Mouse (Mus musculus) myocyte (in vitro differentiated cells): ENCODE data around the gene Ptprr. TPM values are rescaled to one million over a fixed set of nuclear protein-coding genes. Genes with fewer than 3 reads are reported as not detected.

ENCODE experiments used
- H3K27me3 ChIP-seq: one replicate; pipeline ENCODE4 v1.6.1; 2011; ENCODE audit not compliant: control insufficient read depth, insufficient read depth, insufficient read length
- H3K36me3 ChIP-seq: one replicate; pipeline ENCODE4 v1.6.1; 2011; ENCODE audit not compliant: control insufficient read depth, insufficient read depth
- H3K4me2 ChIP-seq: one replicate; pipeline ENCODE4 v1.6.1; 2011; ENCODE audit warnings: low read depth, control low read depth
- H3K4me3 ChIP-seq: one replicate; pipeline ENCODE4 v1.5.1; 2011; ENCODE audit warnings: mild to moderate bottlenecking, control low read depth, moderate library complexity
- H3K79me2 ChIP-seq: one replicate; pipeline ENCODE4 v1.6.1; 2011; ENCODE audit not compliant: control insufficient read depth, insufficient read depth
- H3ac ChIP-seq: one replicate; pipeline ENCODE4 v1.6.1; 2011; ENCODE audit not compliant: control insufficient read depth, insufficient read length
- CEBPB ChIP-seq: IDR thresholded peaks from 2 replicates; pipeline ENCODE4 v1.6.1; 2011; ENCODE audit warnings: mild to moderate bottlenecking, moderate library complexity; ENCODE audit not compliant: poor library complexity, insufficient read depth, severe bottlenecking
- E2F4 ChIP-seq: IDR thresholded peaks from one replicate; pipeline ENCODE4 v1.6.1; 2011; ENCODE audit warnings: mild to moderate bottlenecking, control low read depth, moderate library complexity; ENCODE audit not compliant: insufficient read depth
- MAX ChIP-seq: IDR thresholded peaks from one replicate; pipeline ENCODE4 v1.6.1; 2011; ENCODE audit warnings: low read depth, mild to moderate bottlenecking, control low read depth
- MYOD1 ChIP-seq, 3 experiments: IDR thresholded peaks; one replicate each; pipeline ENCODE4 v1.6.1; 2011; ENCODE audit warnings: control low read depth in 2 of 3, low read depth in 2 of 3, mild to moderate bottlenecking in 2 of 3, moderate library complexity in 1 of 3; ENCODE audit not compliant: insufficient read length in 2 of 3, control insufficient read depth in 1 of 3
- MYOG ChIP-seq, 3 experiments: IDR thresholded peaks; one replicate each; pipeline ENCODE4 v1.6.1; 2011; ENCODE audit warnings: control low read depth in 2 of 3, low read depth in 2 of 3, mild to moderate bottlenecking in 2 of 3; ENCODE audit not compliant: insufficient read length in 2 of 3, control insufficient read depth in 1 of 3, insufficient read depth in 1 of 3
- POLR2A ChIP-seq: IDR thresholded peaks from one replicate; pipeline ENCODE4 v1.6.1; 2011; ENCODE audit warnings: low read depth, mild to moderate bottlenecking, control low read depth, moderate library complexity; ENCODE audit not compliant: insufficient read length
- POLR2AphosphoS2 ChIP-seq: IDR thresholded peaks from one replicate; pipeline ENCODE4 v1.6.1; 2011; ENCODE audit warnings: low read depth, control low read depth; ENCODE audit not compliant: insufficient read length
- REST ChIP-seq: IDR thresholded peaks from one replicate; pipeline ENCODE4 v1.6.1; 2011; ENCODE audit warnings: mild to moderate bottlenecking, control low read depth, moderate library complexity; ENCODE audit not compliant: insufficient read depth, insufficient read length
- SRF ChIP-seq: IDR thresholded peaks from one replicate; pipeline ENCODE4 v1.6.1; 2011; ENCODE audit warnings: low read depth; ENCODE audit not compliant: control insufficient read depth, insufficient read length
- TCF12 ChIP-seq: IDR thresholded peaks from one replicate; pipeline ENCODE4 v1.6.1; 2011; ENCODE audit warnings: mild to moderate bottlenecking, control low read depth; ENCODE audit not compliant: poor library complexity, insufficient read depth, severe bottlenecking
- TCF3 ChIP-seq: IDR thresholded peaks from one replicate; pipeline ENCODE4 v1.6.1; 2011; ENCODE audit warnings: low read depth, control low read depth; ENCODE audit not compliant: insufficient read length
- USF1 ChIP-seq: IDR thresholded peaks from one replicate; pipeline ENCODE4 v1.6.1; 2011; ENCODE audit warnings: low read depth, mild to moderate bottlenecking, control low read depth, moderate library complexity
- polyA plus RNA-seq: library from polyadenylated mRNA; unstranded; fragments of >200 nt; fragmentation: generic; extraction: Trizol; gene quantifications from one replicate; pipeline ENCODE4 v1.2.1, GENCODE M21; 2012; ENCODE audit warnings: missing spikeins

Gene Ptprr
- polyA plus RNA-seq, 1 experiment: 0.11 TPM

GRCm38 (mm10) chr10:116271470-116271915, 253.5 kb downstream of the Ptprr start:
- Histone ChIP-seq H3K27me3 (no peaks in the 10 kb centered on the region), H3K79me2 (no peaks in the 10 kb centered on the region), H3K36me3 (no peaks in the 10 kb centered on the region), H3ac (no peak overlapping the region), H3K4me3 (no peak overlapping the region), H3K4me2 (no peak overlapping the region)
- no peak for TF ChIP-seq REST
- no peak for TF ChIP-seq USF1
- TF ChIP-seq CEBPB: no peak
- TF ChIP-seq E2F4: no peak
- TF ChIP-seq SRF: no peak
- no peak for TF ChIP-seq TCF3
- no peak for TF ChIP-seq MYOG (IDR thresholded peaks at IDR 0.05; ENCODE audit: control insufficient read depth in 1 of 3, insufficient read depth in 1 of 3, insufficient read length in 2 of 3, low read depth in 2 of 3)
- no peak for TF ChIP-seq POLR2A
- no peak for TF ChIP-seq MAX
- no peak for TF ChIP-seq MYOD1 (IDR thresholded peaks at IDR 0.05; ENCODE audit: control insufficient read depth in 1 of 3, insufficient read length in 2 of 3, low read depth in 2 of 3)
- no peak for TF ChIP-seq POLR2AphosphoS2
- TF ChIP-seq TCF12: no peak

GRCm38 (mm10) chr10:116272156-116272555, 254.1 kb downstream of the Ptprr start:
- Histone ChIP-seq H3K36me3 (no peaks in the 10 kb centered on the region), H3K4me2 (no peak overlapping the region), H3K27me3 (no peaks in the 10 kb centered on the region), H3K4me3 (no peak overlapping the region), H3K79me2 (no peaks in the 10 kb centered on the region), H3ac (no peak overlapping the region)
- no peak for TF ChIP-seq TCF12
- TF ChIP-seq MYOD1 (IDR thresholded peaks at IDR 0.05; ENCODE audit: control insufficient read depth in 1 of 3, insufficient read length in 2 of 3, low read depth in 2 of 3): no peak
- TF ChIP-seq REST: no peak
- no peak for TF ChIP-seq POLR2AphosphoS2

- H3K27me3 ChIP-seq: no peaks in the 10 kb centered on the region
- H3K79me2 ChIP-seq: no peaks in the 10 kb centered on the region
- H3K4me2 ChIP-seq: no peak within 1 kb of the TSS
- no peak within 1 kb of the TSS for H3ac ChIP-seq
- TF ChIP-seq USF1: no peak
- TF ChIP-seq MYOG (IDR thresholded peaks at IDR 0.05; ENCODE audit: control insufficient read depth in 1 of 3, insufficient read depth in 1 of 3, insufficient read length in 2 of 3, low read depth in 2 of 3): no peak
- no peak for TF ChIP-seq MAX
- no peak for TF ChIP-seq REST
- no peak for TF ChIP-seq TCF3
- no peak for TF ChIP-seq MYOD1 (IDR thresholded peaks at IDR 0.05; ENCODE audit: control insufficient read depth in 1 of 3, insufficient read length in 2 of 3, low read depth in 2 of 3)
- no peak within 1 kb of the TSS for H3K4me3 ChIP-seq
- H3K36me3 ChIP-seq: no peaks in the 10 kb centered on the region
These were observed 257.3 kb downstream of the Ptprr start, which contains the start of gene Ptprb for GRCm38 (mm10) chr10:116275280-116275679. Gene Ptprb, plus strand, starts transcription at chr10:116275523.

- no peak overlapping the region for H3ac ChIP-seq
- TF ChIP-seq SRF (no peak), USF1 (no peak), E2F4 (no peak), TCF3 (no peak), POLR2A (no peak), MAX (no peak), REST (no peak), MYOG (IDR thresholded peaks at IDR 0.05; ENCODE audit: control insufficient read depth in 1 of 3, insufficient read depth in 1 of 3, insufficient read length in 2 of 3, low read depth in 2 of 3) (no peak), MYOD1 (IDR thresholded peaks at IDR 0.05; ENCODE audit: control insufficient read depth in 1 of 3, insufficient read length in 2 of 3, low read depth in 2 of 3) (no peak), CEBPB (no peak), TCF12 (no peak), POLR2AphosphoS2 (no peak)
- no peaks in the 10 kb centered on the region for H3K36me3 ChIP-seq
- no peaks in the 10 kb centered on the region for H3K27me3 ChIP-seq
- no peak overlapping the region for H3K4me2 ChIP-seq
- H3K79me2 ChIP-seq: no peaks in the 10 kb centered on the region
- H3K4me3 ChIP-seq: no peak overlapping the region
These were observed 268.8 kb downstream of the Ptprr start for GRCm38 (mm10) chr10:116286697-116287344.

- Histone ChIP-seq H3K27me3 (no peaks in the 10 kb centered on the region), H3K4me2 (no peak overlapping the region), H3K4me3 (no peak overlapping the region), H3ac (no peak overlapping the region), H3K79me2 (no peaks in the 10 kb centered on the region), H3K36me3 (no peaks in the 10 kb centered on the region)
- TF ChIP-seq MYOD1 (IDR thresholded peaks at IDR 0.05; ENCODE audit: control insufficient read depth in 1 of 3, insufficient read length in 2 of 3, low read depth in 2 of 3): no peak
- no peak for TF ChIP-seq MYOG (IDR thresholded peaks at IDR 0.05; ENCODE audit: control insufficient read depth in 1 of 3, insufficient read depth in 1 of 3, insufficient read length in 2 of 3, low read depth in 2 of 3)
- TF ChIP-seq E2F4: no peak
- no peak for TF ChIP-seq SRF
- TF ChIP-seq REST: no peak
- TF ChIP-seq TCF3: no peak
- no peak for TF ChIP-seq USF1
- TF ChIP-seq MAX: no peak
- TF ChIP-seq POLR2AphosphoS2: no peak
These were observed 270.1 kb downstream of the Ptprr start for GRCm38 (mm10) chr10:116288130-116288529.
